Mouse (Mus musculus) limb, embryonic 14.5 days (tissue): ENCODE measurements at regions not wholly inside any gene's neighbourhood (a gene's known extent, or its start where the extent isn't known, plus 50 kb on each side); places are given as distances from the start of the nearest gene placed in this dataset.

Experiments used
- ATAC-seq: fragments of 200-750 bp; cut with Nextera tagmentation; 2 replicates; pipeline ENCODE4 v1.8.0; 2017; ENCODE audit warnings: low read depth, moderate number of reproducible peaks, moderate TSS enrichment; ENCODE audit not compliant: low FRiP score
- DNase-seq: peaks from one replicate; pipeline ENCODE4 v3.0.0-alpha.2; 2015; ENCODE audit warnings: low spot score
- H3K27ac ChIP-seq: fragments of 300-500 bp; sonication (generic); replicated peaks from 2 replicates; pipeline ENCODE4 v1.5.1; 2014; ENCODE audit warnings: low read depth, mild to moderate bottlenecking, low read length, moderate library complexity, mixed read lengths
- H3K27me3 ChIP-seq: fragments of 300-500 bp; sonication (generic); 2 replicates; pipeline ENCODE4 v1.6.1; 2014; ENCODE audit warnings: low read length, mixed read lengths; ENCODE audit not compliant: control insufficient read depth, insufficient read depth
- H3K36me3 ChIP-seq: fragments of 300-500 bp; sonication (generic); 2 replicates; pipeline ENCODE4 v1.6.1; 2014; ENCODE audit warnings: mild to moderate bottlenecking, low read length, moderate library complexity, mixed read lengths; ENCODE audit not compliant: control insufficient read depth, insufficient read depth
- H3K4me1 ChIP-seq: fragments of 300-500 bp; sonication (generic); 2 replicates; pipeline ENCODE4 v1.6.1; 2014; ENCODE audit warnings: antibody characterized with exemption, low read length, mixed read lengths; ENCODE audit not compliant: control insufficient read depth, insufficient read depth
- H3K4me2 ChIP-seq: fragments of 300-500 bp; sonication (generic); replicated peaks from 2 replicates; pipeline ENCODE4 v1.6.1; 2014; ENCODE audit warnings: low read depth, mild to moderate bottlenecking, low read length, moderate library complexity; ENCODE audit not compliant: severe bottlenecking
- H3K4me3 ChIP-seq: fragments of 300-500 bp; sonication (generic); replicated peaks from 2 replicates; pipeline ENCODE4 v1.5.1; 2014; ENCODE audit warnings: low read length
- H3K9ac ChIP-seq: fragments of 300-500 bp; sonication (generic); 2 replicates; pipeline ENCODE4 v1.6.1; 2014; ENCODE audit warnings: mild to moderate bottlenecking, low read depth, low read length, moderate library complexity; ENCODE audit not compliant: severe bottlenecking
- H3K9me3 ChIP-seq: fragments of 300-500 bp; sonication (generic); 2 replicates; pipeline ENCODE4 v1.6.1; 2016; ENCODE audit warnings: low read length; ENCODE audit not compliant: control insufficient read depth
- POLR2A ChIP-seq: fragments of 200-500 bp; IDR thresholded peaks from 2 replicates; pipeline ENCODE4 v1.8.0; 2012; ENCODE audit warnings: inconsistent platforms, mild to moderate bottlenecking, moderate library complexity, borderline replicate concordance; ENCODE audit not compliant: insufficient read depth, insufficient read length; ENCODE audit errors: extremely low read depth
- WGBS: fragments of 180-500 bp; shearing (Covaris S2); extraction: QIAGEN DNeasy Blood & Tissue Kit; methylation state at CpG from one replicate; pipeline ENCODE4 v1.1.7; 2014; 5-methylcytosine and 5-hydroxymethylcytosine counted together

DNA sequence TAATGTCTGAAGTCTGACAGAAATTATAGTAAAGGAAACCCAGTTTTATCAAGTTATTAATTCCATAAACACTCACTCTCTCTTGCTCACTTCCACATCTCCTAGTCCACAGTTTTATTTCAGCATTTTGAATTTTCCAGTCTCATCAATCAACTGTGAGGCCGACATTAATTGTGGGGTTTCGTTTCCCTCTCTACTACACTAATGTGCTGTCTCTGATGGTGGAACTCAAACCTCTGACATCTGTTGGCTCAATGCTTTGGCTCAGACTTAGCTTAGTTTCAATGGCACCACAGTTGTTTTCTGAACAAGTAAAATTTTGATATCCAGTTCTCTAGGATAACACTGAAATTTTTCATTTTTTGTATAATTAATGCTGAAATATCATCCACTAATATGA is 218.8 kb downstream of the Cenpw start:
- no peak for ATAC-seq

More for the DNA sequence above, 218.8 kb downstream of the Cenpw start:
- WGBS, result 54% methylated on average over 2 of the region's 2 CpGs
- H3K36me3 ChIP-seq, result no peaks in the 10 kb centered on the region
- H3K4me3 ChIP-seq, result no peak overlapping the region
- TF ChIP-seq POLR2A, result no peak
- H3K9ac ChIP-seq, result no peak overlapping the region
- no peak for DNase-seq
- H3K27me3 ChIP-seq, result no peaks in the 10 kb centered on the region
- H3K27ac ChIP-seq, result no peak overlapping the region
- H3K4me2 ChIP-seq, result no peak overlapping the region
- no peaks in the 10 kb centered on the region for H3K4me1 ChIP-seq
- no peaks in the 10 kb centered on the region for H3K9me3 ChIP-seq
